Mouse (Mus musculus) forebrain, embryonic 16.5 days (tissue): ENCODE data around the gene Dlgap1. TPM values are rescaled to one million over a fixed set of nuclear protein-coding genes. Genes with fewer than 3 reads are reported as not detected.

Source experiments
- ATAC-seq: fragments of 200-750 bp; cut with Nextera tagmentation; 2 replicates; pipeline ENCODE4 v1.8.0; 2017; ENCODE audit warnings: mild to moderate bottlenecking, moderate library complexity
- H3K27ac ChIP-seq: fragments of 300-500 bp; sonication (generic); 2 replicates; pipeline ENCODE4 v1.5.1; 2014; ENCODE audit warnings: low read length, control low read depth
- H3K27me3 ChIP-seq: fragments of 300-500 bp; sonication (generic); replicated peaks from 2 replicates; pipeline ENCODE4 v1.6.1; 2014; ENCODE audit warnings: low read length; ENCODE audit not compliant: control insufficient read depth, insufficient read depth
- H3K36me3 ChIP-seq: fragments of 300-500 bp; sonication (generic); 2 replicates; pipeline ENCODE4 v1.6.1; 2014; ENCODE audit not compliant: control insufficient read depth, insufficient read depth
- H3K4me1 ChIP-seq: fragments of 300-500 bp; sonication (generic); replicated peaks from 2 replicates; pipeline ENCODE4 v1.6.1; 2014; ENCODE audit warnings: low read length; ENCODE audit not compliant: control insufficient read depth, insufficient read depth
- H3K4me2 ChIP-seq: fragments of 300-500 bp; sonication (generic); 2 replicates; pipeline ENCODE4 v1.6.1; 2014; ENCODE audit warnings: mild to moderate bottlenecking, low read length, control low read depth
- H3K4me3 ChIP-seq: fragments of 300-500 bp; sonication (generic); replicated peaks from 2 replicates; pipeline ENCODE4 v1.5.1; 2014; ENCODE audit warnings: mild to moderate bottlenecking, low read length, control low read depth
- H3K9ac ChIP-seq: fragments of 300-500 bp; sonication (generic); replicated peaks from 2 replicates; pipeline ENCODE4 v1.6.1; 2014; ENCODE audit warnings: low read depth, low read length, control low read depth
- H3K9me3 ChIP-seq: fragments of 300-500 bp; sonication (generic); 2 replicates; pipeline ENCODE4 v1.6.1; 2016; ENCODE audit warnings: low read length; ENCODE audit not compliant: control insufficient read depth
- WGBS: fragments of 180-500 bp; shearing (Covaris S2); extraction: QIAGEN DNeasy Blood & Tissue Kit; methylation state at CpG from one replicate; pipeline ENCODE4 v1.1.7; 2014; 5-methylcytosine and 5-hydroxymethylcytosine counted together
- polyA plus RNA-seq: library from polyadenylated mRNA; unstranded; fragments of >200 nt; fragmentation: Nextera tagmentation; extraction: Ambion mirVana; gene quantifications from 2 replicates; pipeline ENCODE4 v1.2.1, GENCODE M21; 2015

Dlgap1 gene
- polyA plus RNA-seq, 1 experiment from 2014 or later = 47.2 TPM

GRCm38 (mm10) chr17:70626396-70626795, 657.5 kb downstream of the Dlgap1 start:
- Histone ChIP-seq H3K27me3 (no peaks in the 10 kb centered on the region), H3K4me1 (peaks cover 14% of the 10 kb centered on the region), H3K9me3 (no peaks in the 10 kb centered on the region), H3K4me3 (no peak overlapping the region), H3K9ac (no peak overlapping the region), H3K36me3 (no peaks in the 10 kb centered on the region), H3K27ac (no peak overlapping the region), H3K4me2 (no peak overlapping the region)
- ATAC-seq = no peak
- WGBS = 91% methylated on average over 9 of the region's 9 CpGs

- no peak overlapping the region for H3K4me3 ChIP-seq
- WGBS = 90% methylated on average over 6 of the region's 6 CpGs
Measured at GRCm38 (mm10) chr17:70626925-70627324, 658.1 kb downstream of the Dlgap1 start.

GRCm38 (mm10) chr17:70629653-70630378, 660.9 kb downstream of the Dlgap1 start:
- H3K4me3 ChIP-seq = no peak overlapping the region
- peak; percentile 43 for ATAC-seq
- H3K27me3 ChIP-seq = no peaks in the 10 kb centered on the region
- 41% methylated on average over 6 of the region's 6 CpGs for WGBS
- H3K36me3 ChIP-seq = no peaks in the 10 kb centered on the region
- peaks cover 17% of the 10 kb centered on the region for H3K4me1 ChIP-seq
- no peak overlapping the region for H3K4me2 ChIP-seq
- H3K9me3 ChIP-seq = no peaks in the 10 kb centered on the region
- H3K9ac ChIP-seq = no peak overlapping the region
- 0 out of 2 replicates have a peak overlapping the region, but pooled peaks have one; percentile 51 for H3K27ac ChIP-seq

More at GRCm38 (mm10) chr17:70626925-70627324, 658.1 kb downstream of the Dlgap1 start:
- no peak for ATAC-seq
- Histone ChIP-seq H3K9ac (no peak overlapping the region), H3K4me2 (no peak overlapping the region), H3K36me3 (no peaks in the 10 kb centered on the region), H3K27me3 (no peaks in the 10 kb centered on the region), H3K4me1 (peaks cover 14% of the 10 kb centered on the region), H3K9me3 (no peaks in the 10 kb centered on the region), H3K27ac (no peak overlapping the region)

- no peak overlapping the region for H3K9ac ChIP-seq
- 7% methylated on average over 9 of the region's 9 CpGs for WGBS
- H3K27me3 ChIP-seq = no peaks in the 10 kb centered on the region
- H3K36me3 ChIP-seq = no peaks in the 10 kb centered on the region
- H3K9me3 ChIP-seq = no peaks in the 10 kb centered on the region
- H3K4me1 ChIP-seq = peaks cover 17% of the 10 kb centered on the region
- peak overlapping the region; percentile 44; the same call in 1 of the 2 replicates for H3K27ac ChIP-seq
- H3K4me2 ChIP-seq = no peak overlapping the region
- ATAC-seq = peak; percentile 93
- no peak overlapping the region for H3K4me3 ChIP-seq
Measured at GRCm38 (mm10) chr17:70633181-70633944, 664.5 kb downstream of the Dlgap1 start.

GRCm38 (mm10) chr17:70643211-70643610, 674.3 kb downstream of the Dlgap1 start:
- Histone ChIP-seq H3K4me3 (no peak overlapping the region), H3K4me1 (no peaks in the 10 kb centered on the region), H3K36me3 (no peaks in the 10 kb centered on the region), H3K9ac (no peak overlapping the region), H3K27ac (no peak overlapping the region), H3K27me3 (no peaks in the 10 kb centered on the region), H3K9me3 (no peaks in the 10 kb centered on the region), H3K4me2 (no peak overlapping the region)
- no peak for ATAC-seq
- WGBS = 84% methylated on average over 1 of the region's 1 CpGs

GRCm38 (mm10) chr17:70646641-70647040, 677.8 kb downstream of the Dlgap1 start:
- Histone ChIP-seq H3K27ac (no peak overlapping the region), H3K9ac (no peak overlapping the region), H3K27me3 (no peaks in the 10 kb centered on the region), H3K4me3 (no peak overlapping the region), H3K4me1 (no peaks in the 10 kb centered on the region), H3K9me3 (peaks cover 7% of the 10 kb centered on the region; the same call in 1 of the 2 replicates), H3K4me2 (no peak overlapping the region), H3K36me3 (no peaks in the 10 kb centered on the region)
- ATAC-seq = no peak
- WGBS = 47% methylated on average over 4 of the region's 4 CpGs

- H3K4me1 ChIP-seq = no peaks in the 10 kb centered on the region
- no peak overlapping the region for H3K27ac ChIP-seq
- no peaks in the 10 kb centered on the region for H3K36me3 ChIP-seq
- no peak overlapping the region for H3K4me2 ChIP-seq
- no peak overlapping the region for H3K9ac ChIP-seq
- WGBS = 89% methylated on average over 3 of the region's 3 CpGs
- no peaks in the 10 kb centered on the region for H3K9me3 ChIP-seq
- no peak for ATAC-seq
- H3K27me3 ChIP-seq = no peaks in the 10 kb centered on the region
- no peak overlapping the region for H3K4me3 ChIP-seq
Measured at GRCm38 (mm10) chr17:70661382-70661781, 692.5 kb downstream of the Dlgap1 start.

- 88% methylated on average over 6 of the region's 6 CpGs for WGBS
- Histone ChIP-seq H3K27me3 (no peaks in the 10 kb centered on the region), H3K4me1 (no peaks in the 10 kb centered on the region), H3K9ac (no peak overlapping the region), H3K4me2 (no peak overlapping the region), H3K27ac (no peak overlapping the region), H3K4me3 (no peak overlapping the region), H3K36me3 (no peaks in the 10 kb centered on the region), H3K9me3 (no peaks in the 10 kb centered on the region)
- ATAC-seq = no peak
Measured at GRCm38 (mm10) chr17:70663992-70664391, 695.1 kb downstream of the Dlgap1 start.

- ATAC-seq = no peak
- Histone ChIP-seq H3K27me3 (no peaks in the 10 kb centered on the region), H3K36me3 (no peaks in the 10 kb centered on the region), H3K9ac (no peak overlapping the region), H3K4me2 (no peak overlapping the region), H3K27ac (no peak overlapping the region), H3K4me3 (no peak overlapping the region), H3K9me3 (no peaks in the 10 kb centered on the region), H3K4me1 (no peaks in the 10 kb centered on the region)
Measured at GRCm38 (mm10) chr17:70664484-70665040, 695.7 kb downstream of the Dlgap1 start.
